Mouse (Mus musculus) liver, postnatal 0 days (tissue): Measurements from ENCODE around the gene Hecw2.

Source experiments
- CTCF ChIP-seq: sonication (generic); IDR thresholded peaks from 2 replicates; pipeline ENCODE4 v1.5.1; 2016; ENCODE audit warnings: antibody characterized with exemption, low read depth
- EP300 ChIP-seq: IDR thresholded peaks from 2 replicates; pipeline ENCODE4 v1.6.1; 2016; ENCODE audit warnings: antibody characterized with exemption, low read depth, mild to moderate bottlenecking

DNA sequence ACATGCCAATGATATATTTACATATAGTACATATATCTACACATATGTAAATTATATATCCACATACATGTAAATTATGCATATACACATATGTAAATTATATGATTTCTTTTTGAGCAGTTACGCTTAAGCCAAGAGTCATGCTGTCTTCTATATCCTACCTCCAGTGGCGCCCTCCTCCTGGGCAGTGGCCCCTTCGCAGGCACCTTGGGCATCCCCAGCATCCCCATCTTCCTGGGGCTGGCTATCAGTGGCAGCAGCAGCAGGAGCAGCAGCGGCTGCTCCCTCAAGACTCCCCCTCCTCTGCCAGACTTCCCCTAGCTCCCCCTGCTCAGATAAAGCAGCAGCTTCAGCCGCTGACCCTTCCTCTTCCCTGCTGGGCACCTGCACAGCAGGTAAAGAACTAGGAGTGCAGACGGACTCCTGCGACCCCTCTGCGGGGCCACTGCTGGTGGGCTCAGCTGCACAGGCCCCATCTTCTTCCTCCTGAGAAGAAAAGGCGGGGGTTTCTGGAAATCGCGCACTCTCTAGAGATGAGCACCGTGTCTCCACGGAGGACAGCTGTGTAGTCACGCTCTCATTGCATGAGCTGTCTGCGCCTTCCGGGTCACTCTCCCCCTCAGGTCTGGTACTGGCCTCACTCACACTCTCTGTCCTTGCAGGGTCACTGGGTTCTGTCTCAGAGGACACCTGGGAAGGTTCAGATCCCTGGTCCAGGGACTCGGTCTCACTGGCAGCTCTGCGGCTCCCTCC lies 269.6 kb downstream of the Hecw2 start:
- TF ChIP-seq CTCF = no peak
- no peak for TF ChIP-seq EP300
